Mouse (Mus musculus) lung, postnatal 25 days (tissue): ENCODE measurements around the gene Smdt1.

Experiments
- DNase-seq: peaks from one replicate; pipeline ENCODE4 v3.0.0; 2022; ENCODE audit warnings: low spot score

Gene Smdt1

DNA sequence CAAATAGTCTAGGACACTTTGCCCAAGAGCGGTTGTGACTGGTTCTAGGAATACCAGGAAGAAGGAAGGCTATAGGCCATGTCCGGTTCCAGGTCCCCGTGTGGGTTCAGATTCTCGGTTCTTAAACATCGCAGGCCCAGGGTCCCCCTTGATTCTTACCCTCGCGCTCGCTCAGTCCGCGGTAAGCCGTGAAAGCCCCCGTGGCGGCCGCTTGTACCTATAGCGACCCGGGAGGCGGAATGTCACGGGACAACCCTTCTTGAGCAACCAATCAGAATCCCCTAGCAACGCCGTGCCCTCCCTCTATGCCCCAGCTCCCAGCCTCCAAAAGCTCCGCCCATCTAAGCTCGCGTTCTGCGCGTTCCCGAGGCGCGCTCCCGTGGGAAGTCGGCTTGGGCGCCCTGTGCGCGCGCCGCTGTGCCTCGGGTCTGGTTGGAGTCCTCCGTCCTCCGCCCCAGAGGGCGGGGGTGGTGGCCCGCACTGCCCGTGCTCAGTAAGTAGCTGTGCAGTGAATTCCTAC lies at the start of gene Smdt1, which contains the start of the genes Naga and Pheta2:
TSS of gene Smdt1 (plus strand) at position 367 of the 520 bp plus-strand sequence.
TSS of gene Naga (minus strand) at position 333 of the 520 bp plus-strand sequence.
TSS of gene Pheta2 (plus strand) at position 350 of the 520 bp plus-strand sequence.
- DNase-seq: peak; percentile 97

DNA sequence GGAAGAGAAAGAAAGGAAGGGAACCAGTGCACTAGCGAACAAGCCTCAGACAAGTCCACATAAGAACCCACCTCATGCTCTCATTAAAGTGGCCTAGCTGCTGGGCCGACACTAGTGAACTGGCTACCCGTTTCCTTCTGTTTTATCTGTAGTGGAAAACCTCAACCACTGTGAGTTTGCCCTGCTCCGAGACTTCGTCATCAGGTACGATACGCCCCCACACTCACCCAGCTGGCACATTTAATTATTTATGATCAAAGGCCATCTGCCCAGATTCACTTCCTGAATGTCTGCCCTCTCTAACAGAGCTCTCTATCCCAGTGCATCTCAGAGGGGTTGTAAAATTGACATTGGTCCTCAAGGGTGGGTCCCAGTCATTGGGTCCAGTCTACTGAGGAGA lies 48.5 kb upstream of the Smdt1 start:
- DNase-seq: no peak

DNA sequence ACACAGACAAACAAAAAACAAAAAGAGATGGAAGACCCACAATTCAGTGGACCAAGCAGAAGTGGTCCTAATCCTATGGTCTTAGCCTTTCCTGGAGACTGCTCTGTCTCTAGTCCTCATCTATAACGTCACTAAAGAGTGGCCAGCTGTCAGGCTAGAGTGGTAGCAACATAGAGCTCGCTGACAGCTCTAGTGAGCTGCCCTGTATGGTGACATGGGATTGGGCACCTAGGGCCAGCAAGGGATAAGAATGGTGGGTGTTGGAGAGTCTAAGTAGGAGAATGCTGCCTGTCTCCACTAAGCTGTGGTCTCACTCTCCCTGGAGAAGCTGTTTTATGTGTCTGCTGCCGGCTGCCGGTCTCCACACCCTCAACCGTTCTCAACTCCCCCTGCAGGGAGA lies 45.9 kb upstream of the Smdt1 start:
- DNase-seq: no peak

DNA sequence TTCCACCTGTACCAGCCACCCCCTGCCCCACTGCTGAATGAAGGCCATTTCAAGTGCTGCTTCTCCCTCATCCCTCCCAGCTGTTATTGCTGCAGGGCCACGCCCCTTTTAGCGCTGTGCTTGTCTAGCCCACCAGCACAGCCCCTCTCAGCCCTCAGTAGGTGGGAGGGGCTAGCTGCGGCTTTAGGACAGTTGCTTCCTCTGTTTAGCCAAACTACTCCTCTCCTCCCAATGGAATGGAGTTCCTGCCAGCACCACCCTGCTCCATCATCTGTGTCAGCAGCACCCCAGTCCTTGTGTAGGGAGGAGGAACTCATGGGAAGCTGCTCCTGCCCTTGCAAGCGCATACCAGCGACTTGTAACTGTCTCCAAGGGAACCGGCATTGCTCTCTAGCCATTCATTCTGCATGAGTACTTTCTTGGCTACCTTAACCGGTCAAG lies 45.5 kb upstream of the Smdt1 start:
- DNase-seq: no peak

DNA sequence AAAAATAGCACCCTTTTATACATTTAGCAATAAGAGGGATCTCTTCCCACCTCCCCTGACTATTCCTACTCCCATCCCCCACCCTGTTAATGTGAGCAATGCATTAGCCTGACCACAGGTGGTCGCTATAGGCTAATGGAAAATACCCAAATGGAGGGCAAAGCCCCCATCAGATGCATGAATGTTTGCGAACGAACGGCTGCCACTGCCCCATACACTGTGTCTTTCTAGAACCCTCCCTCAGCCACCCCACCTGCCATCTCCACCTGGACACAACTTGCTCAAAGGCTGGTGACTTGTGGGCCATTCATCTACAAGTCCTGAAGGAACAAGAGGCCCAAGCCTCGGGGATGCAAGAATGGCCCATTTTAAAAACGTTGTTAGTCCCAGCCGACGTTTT lies 44.7 kb upstream of the Smdt1 start:
- no peak for DNase-seq

DNA sequence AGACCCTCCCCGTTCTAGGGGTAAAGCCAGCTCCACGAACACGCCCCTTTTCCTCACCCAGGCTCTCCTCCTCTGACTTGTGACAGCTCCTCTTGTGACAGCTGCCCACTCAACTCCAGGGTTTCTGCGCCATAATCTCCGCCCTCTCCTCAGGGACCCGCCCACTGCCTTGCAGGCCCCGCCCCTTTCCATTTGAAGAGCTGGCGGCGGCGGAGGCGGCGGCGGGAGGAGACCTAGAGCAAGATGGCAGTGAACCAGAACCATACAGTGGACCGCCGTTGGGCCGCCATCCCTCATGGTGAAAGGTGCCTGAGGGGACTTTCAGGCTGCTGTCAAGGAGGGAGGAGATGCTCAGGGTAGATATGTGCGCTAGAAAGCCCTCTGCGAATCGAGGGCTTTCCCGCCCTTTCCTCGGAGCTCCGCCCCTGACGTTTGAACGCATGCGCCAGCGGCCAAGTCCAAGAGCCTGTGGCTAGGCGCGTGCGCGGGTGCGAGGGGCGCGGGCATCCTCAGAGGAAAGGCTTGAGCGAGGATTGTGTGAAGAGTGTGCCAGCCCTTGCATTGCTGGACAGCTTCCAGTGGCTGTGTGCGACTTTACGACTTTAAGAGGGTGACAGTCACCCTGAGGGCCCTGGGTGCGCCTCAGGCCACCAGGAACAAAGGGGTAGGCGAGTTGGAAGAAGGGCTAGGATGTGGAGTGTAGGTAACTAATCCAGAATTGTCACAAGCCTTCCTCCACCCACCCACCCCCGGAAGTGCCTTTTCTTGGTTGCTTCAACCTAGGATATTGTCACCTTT lies 39.8 kb upstream of the Smdt1 start, which contains the start of gene Wbp2nl:
TSS of gene Wbp2nl (plus strand) at position 191 of the 798 bp plus-strand sequence.
- no peak for DNase-seq

DNA sequence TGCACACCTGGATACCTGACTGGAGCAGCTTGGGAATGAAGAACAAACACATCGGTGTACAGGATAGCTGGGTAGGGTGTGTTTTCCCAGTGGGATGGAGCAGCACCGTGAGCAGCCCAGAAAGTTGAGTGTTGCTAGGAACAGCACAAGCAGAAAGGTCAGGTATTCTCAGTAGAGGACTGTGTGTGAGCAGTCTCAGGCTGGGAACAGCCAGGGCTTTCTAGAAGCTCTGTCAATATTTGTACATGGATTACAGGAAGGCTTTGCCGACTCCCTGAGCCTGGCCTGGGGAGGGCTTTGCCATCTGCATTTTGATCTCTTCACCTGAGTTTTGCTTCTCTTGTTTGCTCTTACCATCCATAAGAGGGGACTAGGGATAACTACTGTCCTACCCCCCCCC lies 31.7 kb upstream of the Smdt1 start:
- DNase-seq: no peak

DNA sequence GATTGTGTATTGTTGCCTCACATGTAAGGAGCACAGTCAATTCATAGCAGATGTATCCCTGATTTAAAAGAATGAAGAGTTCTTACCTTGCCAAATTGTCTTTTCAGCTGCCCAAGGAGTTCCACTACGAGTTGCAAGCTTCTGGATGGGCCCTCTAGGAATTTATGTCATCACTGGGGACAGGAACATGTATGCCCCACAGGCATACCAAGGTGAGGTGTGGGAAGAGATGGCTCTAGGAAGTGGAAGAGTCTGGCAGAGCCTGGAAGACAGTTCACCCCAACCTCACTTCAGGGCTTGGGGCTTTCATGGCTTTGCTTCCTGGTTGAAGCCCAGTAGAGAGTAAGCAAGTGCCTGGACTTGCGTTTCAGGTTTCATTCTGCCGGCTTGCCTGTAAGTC lies 30.3 kb upstream of the Smdt1 start:
- DNase-seq: no peak

DNA sequence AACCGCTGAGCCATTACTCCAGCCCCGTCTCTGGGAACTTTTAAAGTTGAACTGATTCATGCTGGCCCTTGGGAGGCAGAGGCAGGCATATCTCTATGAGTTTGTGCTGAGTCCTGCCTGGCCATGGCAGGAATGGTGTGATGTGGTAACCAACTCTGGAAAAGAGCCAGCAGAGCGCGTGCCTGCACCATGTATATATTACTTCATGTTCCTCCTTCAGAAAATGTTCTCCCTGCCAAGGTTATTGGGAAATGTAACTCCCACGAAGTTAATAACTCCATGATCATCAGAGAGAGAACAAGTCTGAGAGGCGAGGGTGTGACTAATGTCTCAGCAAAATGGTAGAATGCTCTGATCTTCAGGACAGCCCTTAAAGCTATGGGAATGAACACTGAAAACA lies 20.9 kb upstream of the Smdt1 start:
- DNase-seq: no peak

DNA sequence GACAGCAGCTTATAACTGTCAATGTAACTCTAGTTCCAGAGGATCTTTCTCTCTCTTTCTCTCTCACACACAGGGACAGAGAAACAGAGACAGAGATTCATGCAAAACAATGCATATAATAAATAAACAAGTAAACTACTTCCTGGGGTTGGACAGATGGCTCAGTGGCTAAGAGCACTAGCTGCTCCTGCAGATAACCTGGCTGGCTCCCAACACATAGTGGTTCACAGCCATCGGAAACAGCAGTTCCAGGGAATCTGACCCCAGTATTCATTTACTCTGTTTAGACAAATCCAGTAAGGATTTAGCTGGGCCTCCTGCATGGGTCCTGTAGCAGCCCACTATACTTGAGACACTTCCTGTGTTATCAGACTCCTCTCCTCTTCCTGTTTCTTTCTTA lies 19.1 kb upstream of the Smdt1 start:
- no peak for DNase-seq

DNA sequence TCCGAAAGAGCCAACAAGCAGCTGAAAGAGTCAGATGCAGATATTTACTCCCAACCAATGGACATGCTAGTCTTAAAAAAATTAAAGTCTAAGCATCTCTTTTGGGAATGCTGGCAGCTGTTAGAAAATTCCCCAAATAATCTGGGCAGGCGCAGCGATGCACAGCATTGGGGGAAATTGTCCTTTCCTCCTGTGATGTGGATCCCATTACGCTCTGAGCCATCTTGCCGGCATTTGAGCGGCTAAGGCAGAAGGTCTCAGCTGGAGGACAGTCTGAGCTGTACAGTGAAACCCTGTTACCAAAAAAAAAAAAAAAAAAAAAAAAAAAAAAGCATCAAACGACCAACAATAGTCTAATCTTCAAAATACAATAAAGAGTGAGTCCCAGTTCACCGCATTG lies 16.6 kb upstream of the Smdt1 start:
- no peak for DNase-seq

DNA sequence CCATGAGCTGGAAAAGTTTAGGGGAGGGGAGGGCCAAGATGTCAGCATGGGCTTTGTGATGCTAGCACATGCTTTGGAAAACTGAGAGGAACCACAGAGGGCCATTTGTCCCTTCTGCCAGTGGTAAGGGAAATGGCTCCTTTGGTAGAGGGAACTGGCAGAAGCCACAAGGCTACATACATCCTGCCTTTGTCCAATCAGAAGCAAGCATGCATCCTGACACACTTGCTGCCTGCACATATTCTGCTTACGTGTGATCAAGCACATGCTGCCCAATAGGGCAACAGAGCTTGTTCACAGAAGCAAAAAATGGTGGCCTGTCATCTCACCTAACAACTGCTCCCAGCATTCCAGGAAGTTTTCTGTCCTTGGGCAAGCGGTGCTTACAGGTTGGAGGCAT lies 13.4 kb upstream of the Smdt1 start:
- DNase-seq: no peak

DNA sequence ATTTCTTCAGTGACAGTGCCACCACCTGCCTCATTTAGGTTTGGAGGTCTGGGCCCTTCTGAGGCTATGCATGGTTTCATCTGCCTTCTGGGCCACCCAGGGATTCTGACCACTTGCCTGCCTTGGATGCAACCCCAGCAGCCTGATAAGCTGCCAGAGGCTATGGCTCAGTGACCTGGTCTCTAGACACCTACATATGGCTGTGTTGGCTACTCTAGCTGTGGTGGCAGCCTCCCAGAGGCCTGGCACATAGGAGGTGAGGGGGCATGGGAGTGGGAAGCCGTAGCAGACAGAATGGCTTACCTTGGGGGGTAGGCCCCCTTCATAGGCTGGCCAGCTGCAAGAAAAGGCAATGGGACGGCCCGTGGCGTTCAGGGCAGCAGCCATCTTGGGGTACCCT lies 3.6 kb upstream of the Smdt1 start:
- no peak for DNase-seq

DNA sequence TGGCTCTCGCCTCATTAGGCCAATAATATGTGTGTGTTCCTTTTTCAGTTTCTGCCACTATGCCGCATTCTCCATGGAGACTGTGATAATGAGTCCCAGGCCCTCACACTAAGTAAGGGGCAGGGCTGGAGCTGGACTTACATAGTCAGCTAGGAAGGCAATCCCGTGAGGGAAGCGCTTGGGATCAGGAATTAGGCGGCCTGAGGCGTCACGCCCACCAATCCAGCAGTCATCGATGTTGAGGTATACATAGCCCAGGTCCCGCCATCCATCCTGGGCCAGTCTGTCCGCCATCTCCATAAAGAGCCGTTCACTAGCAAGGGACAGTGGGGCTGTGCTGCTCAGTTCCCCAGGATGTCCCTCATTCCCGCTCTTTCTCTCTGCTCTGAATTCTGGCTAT lies 2.1 kb upstream of the Smdt1 start:
- no peak for DNase-seq

DNA sequence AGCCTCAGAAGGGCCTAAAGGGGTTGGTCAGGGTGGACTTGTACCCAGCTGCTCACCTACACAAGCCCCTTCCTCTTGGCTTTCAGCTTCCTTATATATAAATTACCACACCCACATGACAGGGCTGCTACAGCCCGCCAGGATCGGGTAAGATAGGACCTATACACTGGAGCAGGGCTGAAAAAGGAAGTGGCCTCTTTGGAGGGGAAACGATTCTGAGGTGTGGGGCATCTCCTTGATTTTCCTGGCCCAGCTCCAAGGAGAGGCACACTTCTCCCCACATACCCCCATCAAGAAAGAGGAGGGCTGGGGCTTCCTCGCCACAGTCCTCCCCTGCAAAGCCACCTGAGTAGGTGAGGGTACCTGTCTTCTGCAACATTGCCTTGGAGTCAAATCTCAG lies 884 bp upstream of the Smdt1 start:
- no peak for DNase-seq

DNA sequence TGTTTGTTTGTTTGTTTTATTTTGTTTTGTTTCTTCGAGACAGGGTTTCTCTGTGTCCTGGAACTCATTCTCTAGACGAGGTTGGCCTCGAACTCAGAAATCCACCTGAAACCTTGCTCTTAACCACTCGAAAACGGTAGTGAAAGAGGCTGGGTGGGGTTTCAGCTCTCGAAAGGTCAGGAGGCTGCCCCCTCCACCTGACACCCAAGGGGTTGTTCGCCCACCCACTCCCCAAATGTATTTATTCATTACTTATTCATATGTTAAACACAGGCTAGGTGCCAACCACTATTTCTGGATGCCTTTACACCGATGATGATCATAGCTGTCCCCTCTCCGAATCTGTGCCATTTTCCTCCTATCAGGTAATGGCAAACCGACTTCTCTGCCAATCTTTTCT lies 391 bp downstream of the Smdt1 start:
- DNase-seq: no peak

DNA sequence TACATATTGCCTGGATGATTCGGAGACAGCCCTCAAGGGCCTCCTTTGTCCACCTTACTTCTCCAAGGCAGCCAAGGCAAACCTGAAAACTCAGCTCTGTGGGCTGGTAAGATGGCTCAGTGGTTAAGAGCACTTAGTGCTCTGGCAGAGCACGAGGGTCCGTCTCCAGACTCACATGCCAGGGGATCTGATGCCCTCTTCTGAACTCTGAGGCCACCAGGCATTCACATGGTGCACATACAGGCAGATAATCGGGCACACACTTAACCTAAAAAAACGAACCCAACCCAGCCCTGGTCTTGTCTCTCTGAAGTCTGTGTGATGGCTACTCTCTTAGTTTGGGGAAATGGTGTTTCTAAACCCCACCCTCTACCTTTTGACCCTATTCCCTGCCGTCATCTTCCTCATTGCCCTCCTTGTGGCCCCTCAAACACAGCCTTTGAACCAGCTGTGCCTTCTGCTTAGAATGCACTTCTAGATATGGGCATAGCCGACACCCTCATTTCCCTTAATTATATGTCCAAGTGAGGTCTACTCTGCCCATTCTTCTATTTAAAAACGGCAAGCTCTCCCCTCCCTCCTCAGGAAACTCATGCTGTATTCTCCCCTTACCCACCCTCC lies 985 bp downstream of the Smdt1 start:
- no peak for DNase-seq

DNA sequence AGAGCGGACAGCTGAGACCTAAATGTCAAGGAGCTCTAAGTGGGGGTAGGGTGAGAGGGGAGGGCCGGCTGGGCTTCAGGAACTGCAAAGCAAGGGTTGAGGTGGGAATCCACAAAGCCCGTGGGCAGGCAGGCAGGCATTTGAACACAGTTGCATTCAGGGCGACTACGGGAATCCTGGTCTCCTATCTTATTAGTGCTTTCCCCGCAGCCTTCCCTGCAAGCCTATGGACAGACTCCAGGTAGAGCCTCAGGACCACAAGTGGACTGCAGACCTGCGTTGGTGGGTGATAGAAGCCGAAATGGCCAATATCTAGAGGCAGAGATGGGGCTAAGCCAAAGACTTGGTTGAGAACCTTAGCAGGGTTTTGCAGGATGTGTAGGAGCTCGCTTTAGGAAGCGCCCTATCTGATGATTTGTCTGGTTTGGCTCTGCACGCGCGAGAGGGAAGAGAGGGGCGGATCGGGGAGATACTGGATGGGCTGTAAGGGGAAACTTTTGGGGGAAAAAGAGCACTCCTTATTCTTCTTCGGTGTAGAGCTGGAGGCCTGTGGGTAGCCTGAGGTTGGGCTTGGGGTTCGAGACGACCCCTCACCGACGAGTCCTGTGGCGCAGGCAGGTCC lies 1.8 kb downstream of the Smdt1 start:
- DNase-seq: no peak

DNA sequence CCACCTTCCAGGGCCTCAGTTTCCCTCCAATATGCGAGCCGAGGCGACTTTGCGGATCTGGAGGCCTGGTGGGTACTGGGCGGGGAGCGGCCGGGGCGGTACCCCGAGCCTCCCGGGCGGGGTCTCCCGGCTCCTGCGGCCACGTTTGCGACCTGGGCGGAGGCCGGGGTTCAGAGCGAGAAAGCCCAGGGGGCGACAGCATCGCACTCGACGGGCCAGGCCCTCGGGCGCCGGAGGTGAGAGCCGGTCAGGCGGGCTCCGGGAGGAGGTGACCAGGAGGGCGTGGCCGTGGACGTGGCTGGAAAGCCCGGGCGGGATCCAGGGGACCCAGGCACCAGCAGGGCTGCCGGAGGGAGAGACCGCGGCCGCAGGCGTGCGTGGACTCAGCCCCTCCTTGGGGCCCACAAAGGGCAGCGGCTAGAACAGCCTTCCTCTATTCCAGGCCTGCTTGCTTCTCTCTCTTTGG lies 2.3 kb downstream of the Smdt1 start:
- no peak for DNase-seq

DNA sequence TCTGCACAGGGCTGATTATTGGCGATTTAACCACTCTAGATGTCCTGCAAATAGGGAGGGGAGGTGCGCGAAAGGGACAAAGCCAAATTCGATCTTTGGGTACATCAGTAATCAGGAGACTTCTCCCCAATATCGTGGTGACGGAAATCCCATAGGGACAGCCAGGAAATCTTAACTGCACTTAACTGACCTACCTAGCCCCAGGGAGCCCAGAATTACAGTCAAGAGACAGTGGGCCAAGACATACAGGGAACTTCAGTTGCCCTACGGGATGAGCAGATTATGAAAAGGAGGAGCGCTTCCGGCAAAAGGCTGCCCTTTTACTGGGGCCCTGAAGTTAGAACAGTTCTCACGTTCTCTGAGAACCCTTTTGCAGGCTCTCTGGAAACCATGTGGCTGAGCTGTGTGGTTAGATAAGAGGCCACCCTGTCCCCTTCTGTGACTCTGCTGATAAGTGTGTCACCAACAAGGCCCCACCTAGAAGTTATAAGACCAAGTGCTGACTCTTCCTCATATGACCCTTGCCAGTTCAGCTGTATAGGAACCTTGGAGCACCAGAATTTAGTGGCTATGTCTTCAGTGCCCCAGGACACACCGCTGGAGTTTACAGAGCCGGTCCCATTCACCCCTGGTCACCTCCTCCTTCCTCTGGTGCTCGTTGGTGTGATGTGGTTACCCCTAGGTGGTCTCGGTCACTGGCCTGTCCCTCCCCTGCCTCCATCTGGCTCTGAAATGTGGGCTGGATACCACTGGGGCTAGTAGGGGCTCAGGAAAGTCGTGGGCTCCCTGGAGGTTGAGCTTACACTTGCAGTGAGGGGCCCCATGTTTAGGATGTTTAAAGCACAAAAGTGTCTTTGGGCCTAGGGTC lies 3.1 kb downstream of the Smdt1 start:
- DNase-seq: no peak

DNA sequence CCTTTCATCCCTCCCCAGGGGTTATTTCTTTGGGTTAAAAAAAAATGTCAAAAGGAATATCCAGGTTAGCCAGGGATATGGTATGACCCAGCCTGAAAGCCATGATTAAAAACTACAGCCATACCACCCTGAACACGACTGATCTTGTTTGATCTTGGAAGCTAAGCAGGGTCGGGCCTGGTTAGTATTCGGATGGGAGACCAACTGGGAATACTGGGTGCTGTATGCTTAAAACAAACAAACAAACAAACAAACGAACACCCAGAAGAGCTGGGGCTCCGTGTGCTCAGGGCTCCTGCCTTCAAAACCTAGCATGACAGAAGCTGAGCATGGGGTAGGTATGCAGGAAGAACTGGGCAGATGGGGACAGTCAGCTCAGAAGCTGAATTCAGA lies 3.8 kb downstream of the Smdt1 start:
- DNase-seq: no peak
